Mouse (Mus musculus) G1E (cell line): ENCODE results near the gene Nmnat2.

Source experiments
- CTCF ChIP-seq: IDR thresholded peaks from 2 replicates; pipeline ENCODE4 v1.5.1; 2012; ENCODE audit warnings: low read depth, low read length, inconsistent platforms, mixed read lengths
- GATA1 ChIP-seq: IDR thresholded peaks from 2 replicates; pipeline ENCODE4 v1.6.1; 2012; ENCODE audit warnings: borderline replicate concordance, low read length, inconsistent platforms, mixed read lengths

DNA sequence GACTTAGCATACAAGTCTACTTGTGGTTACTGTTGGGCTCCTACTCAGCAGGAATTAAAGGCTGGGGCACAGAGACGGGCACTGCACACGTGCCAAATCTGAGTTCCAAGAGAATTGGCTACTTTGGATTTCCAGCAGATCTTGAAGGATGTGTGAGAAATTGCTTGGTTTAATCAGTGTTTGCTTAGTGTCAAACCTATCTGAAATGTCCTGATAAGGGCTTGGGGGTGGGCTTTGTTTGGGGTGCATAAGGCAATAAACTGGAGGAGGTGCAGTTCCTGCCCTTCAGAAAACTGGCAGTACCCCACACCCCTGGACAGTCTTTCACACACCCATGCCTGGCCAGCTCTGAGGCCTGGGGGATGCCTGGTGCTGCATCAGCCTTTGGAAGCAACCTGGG is 94.7 kb downstream of the Nmnat2 start:
- TF ChIP-seq CTCF (no peak), GATA1 (no peak)
